Mouse (Mus musculus) spleen, adult 2 months (tissue): ENCODE data around the gene Pbx1.

Experiments
- CTCF ChIP-seq: fragments of 200-500 bp; IDR thresholded peaks from 2 replicates; pipeline ENCODE4 v1.5.1; 2011; ENCODE audit warnings: mild to moderate bottlenecking, inconsistent platforms; ENCODE audit not compliant: insufficient read depth, insufficient read length, insufficient replicate concordance; ENCODE audit errors: extremely low read depth
- POLR2A ChIP-seq: fragments of 200-500 bp; IDR thresholded peaks from 2 replicates; pipeline ENCODE4 v1.6.1; 2011; ENCODE audit warnings: low read depth, low read length, inconsistent platforms

DNA sequence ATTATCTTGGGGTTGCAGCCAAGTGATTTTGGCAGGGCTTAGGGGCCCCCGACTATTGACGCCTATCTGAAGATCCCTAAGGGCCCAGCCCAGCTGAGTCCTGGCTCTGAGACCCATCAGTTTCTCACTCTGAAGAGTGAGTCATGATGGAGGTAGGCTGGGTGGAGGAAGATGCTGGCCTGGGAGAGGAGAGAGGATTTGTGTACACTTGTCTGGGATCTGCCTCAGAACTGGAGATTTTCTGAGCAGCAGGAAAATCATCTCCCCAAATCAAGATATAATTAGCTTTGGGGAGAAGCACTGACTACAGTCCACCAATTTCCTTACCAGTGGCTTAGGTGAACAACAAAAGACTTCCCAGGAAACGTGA is 103.8 kb downstream of the Pbx1 start:
- no peak for TF ChIP-seq CTCF
- no peak for TF ChIP-seq POLR2A
